14 mouse cellular contexts compared by ENCODE assay signal in the genomic region with DNA sequence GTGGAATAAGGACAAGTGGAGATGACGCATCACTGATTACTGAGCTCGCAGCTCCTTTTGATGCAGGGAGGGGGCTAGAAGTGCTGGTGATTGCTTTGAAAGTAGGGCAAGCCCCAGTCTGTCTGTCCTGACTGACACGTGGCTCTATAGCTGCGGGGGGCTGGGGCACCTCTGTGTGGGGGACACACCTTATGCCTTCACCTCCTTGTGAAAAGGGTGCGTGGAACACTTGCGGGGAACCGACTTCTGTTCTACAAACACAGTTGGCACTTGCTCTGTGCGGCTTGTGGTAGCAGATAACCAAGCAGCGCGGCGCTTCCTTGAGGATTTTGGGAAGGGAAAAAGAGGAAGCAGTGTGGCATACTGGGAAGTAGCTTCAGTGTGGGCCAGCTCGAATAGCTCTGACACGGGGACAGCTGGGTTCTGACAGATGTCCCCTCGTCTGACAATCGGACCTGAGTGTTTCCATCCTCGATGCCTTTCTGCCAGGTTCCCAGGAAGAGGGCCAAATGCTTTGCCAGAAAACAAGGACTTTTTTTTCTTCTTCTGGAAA.
DNase-seq lines count a peak whose midpoint lies in the region; ATAC-seq and TF ChIP-seq lines count a peak whose summit lies in the region.
"Had no signal": no experiment of that assay in that cellular context is flagged by ENCODE, and none has a peak within 500 bp of the region (broad histone marks: within the 10 kb centered on the region; RNA-seq: fewer than 3 reads in every experiment).

No protein-coding gene starts in this region.

- TF ChIP-seq CTCF in testis, adult 2 months (IDR thresholded peaks at IDR 0.05; ENCODE audit: control insufficient read depth, insufficient read depth, insufficient replicate concordance, low read depth, low read length): no peak

- no peak overlapping the region for H3K4me3 ChIP-seq in heart, embryonic 15.5 days
- peak overlapping the region; percentile 23 for H3K4me3 ChIP-seq in testis, adult 2 months (ENCODE audit: control insufficient read depth, low read depth, low read length)
- no peak overlapping the region for H3K4me3 ChIP-seq in intestine, embryonic 16.5 days (ENCODE audit: low read length)
- H3K4me3 ChIP-seq: hindbrain, embryonic 13.5 days; limb, embryonic 12.5 days had no signal

- H3K27ac ChIP-seq in heart, embryonic 15.5 days: no peak overlapping the region
- H3K27ac ChIP-seq in testis, adult 2 months (ENCODE audit: control insufficient read depth, insufficient read depth, low read depth, low read length): no peak overlapping the region
- H3K27ac ChIP-seq in intestine, embryonic 16.5 days (ENCODE audit: low read length): no peak overlapping the region
- H3K27ac ChIP-seq: hindbrain, embryonic 13.5 days; limb, embryonic 12.5 days had no signal

- H3K4me2 ChIP-seq in heart, embryonic 15.5 days: peak overlapping the region; percentile 40
- no peak overlapping the region for H3K4me2 ChIP-seq in intestine, embryonic 16.5 days (ENCODE audit: low read depth, low read length)
- H3K4me2 ChIP-seq: hindbrain, embryonic 13.5 days; limb, embryonic 12.5 days had no signal

- no peaks in the 10 kb centered on the region for H3K36me3 ChIP-seq in heart, embryonic 15.5 days
- no peaks in the 10 kb centered on the region for H3K36me3 ChIP-seq in testis, adult 2 months (ENCODE audit: control insufficient read depth, insufficient read depth, low read length)
- no peaks in the 10 kb centered on the region for H3K36me3 ChIP-seq in intestine, embryonic 16.5 days (ENCODE audit: control insufficient read depth, insufficient read depth, low read length)
- H3K36me3 ChIP-seq: hindbrain, embryonic 13.5 days; limb, embryonic 12.5 days had no signal

- 0 out of 2 replicates have a peak overlapping the region, but pooled peaks have one; percentile 20 for H3K9ac ChIP-seq in heart, embryonic 15.5 days
- no peak overlapping the region for H3K9ac ChIP-seq in intestine, embryonic 16.5 days (ENCODE audit: low read depth, low read length)
- H3K9ac ChIP-seq: hindbrain, embryonic 13.5 days; limb, embryonic 12.5 days had no signal

- ATAC-seq in heart, embryonic 15.5 days (replicated peaks; ENCODE audit: insufficient number of reproducible peaks, insufficient read depth, low FRiP score, low read depth): no peak
- ATAC-seq in intestine, embryonic 16.5 days: no peak
- ATAC-seq: activated CD4-positive, CD25-positive, alpha-beta regulatory T cell, adult 4 months; midbrain, embryonic 16.5 days had no signal

- no peaks in the 10 kb centered on the region for H3K9me3 ChIP-seq in heart, embryonic 15.5 days (replicated peaks)
- no peaks in the 10 kb centered on the region for H3K9me3 ChIP-seq in intestine, embryonic 16.5 days (ENCODE audit: control insufficient read depth, low read length)
- H3K9me3 ChIP-seq: hindbrain, embryonic 13.5 days; limb, embryonic 12.5 days had no signal

- 38% methylated on average over 16 of the region's 16 CpGs for WGBS in heart, embryonic 15.5 days
- 65% methylated on average over 16 of the region's 16 CpGs for WGBS in intestine, embryonic 16.5 days

- no peak for TF ChIP-seq POLR2A in testis, adult 2 months (IDR thresholded peaks at IDR 0.05; ENCODE audit: control insufficient read depth, low read depth, low read length)

- H3K4me1 ChIP-seq in heart, embryonic 15.5 days (replicated peaks): peaks cover 26% of the 10 kb centered on the region
- peaks cover 3% of the 10 kb centered on the region for H3K4me1 ChIP-seq in testis, adult 2 months (ENCODE audit: control insufficient read depth, insufficient read depth, low read length)
- H3K4me1 ChIP-seq in intestine, embryonic 16.5 days (ENCODE audit: control insufficient read depth, insufficient read depth, low read length): peaks cover 16% of the 10 kb centered on the region

- no peak for DNase-seq in heart, adult 11 months
- DNase-seq in testis, postnatal 10 days (ENCODE audit: low spot score): no peak
- peak; percentile 65 to 70 for DNase-seq in cerebellum, postnatal 25 days
- DNase-seq in adrenal gland, postnatal 14 days: no peak
- DNase-seq: kidney, postnatal 14 days; lung, postnatal 14 days; thymus, postnatal 36 days had no signal

- no peaks in the 10 kb centered on the region for H3K27me3 ChIP-seq in heart, embryonic 15.5 days
- no peaks in the 10 kb centered on the region for H3K27me3 ChIP-seq in testis, adult 2 months (ENCODE audit: control insufficient read depth, insufficient read depth, low read length)
- no peaks in the 10 kb centered on the region for H3K27me3 ChIP-seq in intestine, embryonic 16.5 days (replicated peaks; ENCODE audit: control insufficient read depth, insufficient read depth, low read length)
- H3K27me3 ChIP-seq: hindbrain, embryonic 13.5 days; limb, embryonic 12.5 days had no signal

Comparison
In these comparisons a context has a peak if more than half of its experiments do, and no peak if none do; other contexts are left out.
1. DNase-seq: peak in cerebellum, postnatal 25 days (2 of 2); none in heart, adult 11 months (single experiment), testis, postnatal 10 days (single experiment) and adrenal gland, postnatal 14 days (single experiment).